Mouse (Mus musculus): ENCODE data around the gene Msantd2. TPM values are rescaled to one million over a fixed set of nuclear protein-coding genes. Genes with fewer than 3 reads are reported as not detected.

The Msantd2 gene
- 7.5 TPM in 2 replicates for polyA plus RNA-seq (2015; fragmentation: Nextera tagmentation; extraction: Ambion mirVana)

DNA sequence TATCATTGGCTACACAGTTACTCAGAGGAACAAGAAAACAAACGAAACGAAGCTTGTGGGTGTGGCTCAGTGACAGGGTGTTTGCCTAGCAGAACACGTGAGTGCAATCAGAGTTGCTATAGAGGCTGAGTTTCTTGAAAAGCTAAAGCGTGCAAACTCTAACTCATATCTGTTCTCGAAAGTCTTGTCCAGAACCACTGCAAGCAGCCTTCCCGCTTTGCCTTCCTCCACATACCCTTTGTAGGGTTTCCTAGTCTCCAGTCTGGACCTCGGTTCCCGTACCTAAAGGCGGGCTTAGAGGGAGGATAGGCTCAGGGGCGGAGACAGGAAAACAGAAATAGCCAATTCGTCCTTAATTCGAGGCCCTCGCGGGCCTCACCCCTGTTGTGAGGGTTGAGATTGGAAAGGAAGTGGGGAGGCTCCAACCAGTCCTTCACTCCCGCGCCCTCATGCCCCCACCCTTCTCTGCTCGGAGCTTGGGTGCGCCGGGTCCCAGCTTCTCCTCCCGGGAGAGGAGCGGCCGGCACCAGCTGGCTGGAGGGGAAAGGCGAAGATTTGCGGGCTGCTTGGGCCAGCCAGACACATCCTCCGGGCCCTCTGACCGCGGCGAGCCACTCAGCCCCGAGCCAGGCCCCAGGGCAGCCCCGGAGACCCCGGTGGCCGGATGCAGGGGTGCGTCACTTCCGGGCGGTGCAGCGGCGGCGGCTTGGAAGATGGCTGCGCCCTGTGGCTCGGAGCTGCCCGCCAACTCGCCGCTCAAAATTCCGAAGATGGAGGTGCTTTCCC, at the start of gene Msantd2:
Msantd2 (plus strand) TSS at position 709 of the 786 bp plus-strand sequence.
- TF ChIP-seq CTCF (IDR thresholded peaks at IDR 0.05; ENCODE audit: low read depth) = no peak
- no peak for TF ChIP-seq EP300 (optimal IDR thresholded peaks at IDR 0.05)
- H3K4me3 ChIP-seq (ENCODE audit: low read depth, low read length) = peak within 1 kb of the TSS; percentile 100
- no peaks in the 10 kb centered on the region for H3K9me3 ChIP-seq (ENCODE audit: control insufficient read depth, low read length)
- H3K27ac ChIP-seq (replicated peaks) = peak within 1 kb of the TSS; percentile 100
- DNase-seq (ENCODE audit: low spot score) = peak; percentile 91
- H3K4me1 ChIP-seq (replicated peaks; ENCODE audit: control insufficient read depth, insufficient read depth) = no peaks in the 10 kb centered on the region
- peak within 1 kb of the TSS; percentile 92 for H3K4me2 ChIP-seq (replicated peaks; ENCODE audit: low read depth)
- H3K36me3 ChIP-seq (ENCODE audit: control insufficient read depth, insufficient read depth, low read length) = no peaks in the 10 kb centered on the region
- H3K27me3 ChIP-seq (ENCODE audit: control insufficient read depth, insufficient read depth, low read length) = no peaks in the 10 kb centered on the region
- ATAC-seq (ENCODE audit: low FRiP score, low TSS enrichment) = peak; percentile 96
- H3K9ac ChIP-seq (ENCODE audit: low read length) = peak within 1 kb of the TSS; percentile 92
- under 1% methylated on average over 37 of the region's 44 CpGs for WGBS

- DNase-seq (ENCODE audit: low spot score) = no peak
- no peaks in the 10 kb centered on the region for H3K4me1 ChIP-seq (replicated peaks; ENCODE audit: control insufficient read depth, insufficient read depth)
- H3K27ac ChIP-seq (replicated peaks) = no peak overlapping the region
- no peak overlapping the region for H3K4me2 ChIP-seq (replicated peaks; ENCODE audit: low read depth)
- no peaks in the 10 kb centered on the region for H3K36me3 ChIP-seq (ENCODE audit: control insufficient read depth, insufficient read depth, low read length)
- H3K9me3 ChIP-seq (ENCODE audit: control insufficient read depth, low read length) = no peaks in the 10 kb centered on the region
- no peak overlapping the region for H3K9ac ChIP-seq (ENCODE audit: low read length)
- no peak for TF ChIP-seq EP300 (optimal IDR thresholded peaks at IDR 0.05)
- TF ChIP-seq CTCF (IDR thresholded peaks at IDR 0.05; ENCODE audit: low read depth) = no peak
- 2% methylated on average over 5 of the region's 5 CpGs for WGBS
- H3K4me3 ChIP-seq (ENCODE audit: low read depth, low read length) = no peak overlapping the region
- ATAC-seq (ENCODE audit: low FRiP score, low TSS enrichment) = no peak
- peaks cover 6% of the 10 kb centered on the region; the same call in 1 of the 2 replicates for H3K27me3 ChIP-seq (ENCODE audit: control insufficient read depth, insufficient read depth, low read length)
Observed at GRCm38 (mm10) chr9:37452401-37452800, 36.7 kb upstream of the Msantd2 start.

DNA sequence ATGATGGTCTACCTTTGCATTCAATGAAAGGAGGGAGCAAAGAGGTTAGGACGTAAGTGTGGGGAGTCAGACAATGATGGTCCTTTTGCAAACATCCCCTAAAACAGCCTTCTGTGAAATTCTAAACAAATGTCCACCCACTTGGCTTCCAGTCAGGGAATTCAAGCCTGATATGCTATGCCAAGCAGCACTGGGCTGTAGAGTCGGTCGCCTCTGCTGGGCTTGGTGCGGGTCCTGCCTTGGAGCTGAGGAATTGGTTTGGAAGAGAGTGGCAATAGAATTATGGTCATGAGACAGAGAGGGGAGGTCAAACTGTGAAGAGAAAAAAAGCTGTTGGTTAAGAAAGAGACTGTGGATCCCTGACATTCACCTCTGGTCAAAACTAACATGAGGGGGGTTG, 35.8 kb upstream of the Msantd2 start:
- TF ChIP-seq CTCF (IDR thresholded peaks at IDR 0.05; ENCODE audit: low read depth) (no peak), EP300 (optimal IDR thresholded peaks at IDR 0.05) (no peak)
- Histone ChIP-seq H3K27me3 (ENCODE audit: control insufficient read depth, insufficient read depth, low read length) (peaks cover 6% of the 10 kb centered on the region; the same call in 1 of the 2 replicates), H3K27ac (replicated peaks) (no peak overlapping the region), H3K4me3 (ENCODE audit: low read depth, low read length) (no peak overlapping the region), H3K4me2 (replicated peaks; ENCODE audit: low read depth) (no peak overlapping the region), H3K36me3 (ENCODE audit: control insufficient read depth, insufficient read depth, low read length) (no peaks in the 10 kb centered on the region), H3K9ac (ENCODE audit: low read length) (no peak overlapping the region), H3K4me1 (replicated peaks; ENCODE audit: control insufficient read depth, insufficient read depth) (no peaks in the 10 kb centered on the region), H3K9me3 (ENCODE audit: control insufficient read depth, low read length) (no peaks in the 10 kb centered on the region)
- ATAC-seq (ENCODE audit: low FRiP score, low TSS enrichment) = no peak
- 38% methylated on average over 4 of the region's 4 CpGs for WGBS
- DNase-seq (ENCODE audit: low spot score) = no peak

GRCm38 (mm10) chr9:37454011-37454492, 35.1 kb upstream of the Msantd2 start:
- TF ChIP-seq CTCF (IDR thresholded peaks at IDR 0.05; ENCODE audit: low read depth) (no peak), EP300 (optimal IDR thresholded peaks at IDR 0.05) (no peak)
- WGBS = 16% methylated on average over 6 of the region's 6 CpGs
- ATAC-seq (ENCODE audit: low FRiP score, low TSS enrichment) = no peak

DNA sequence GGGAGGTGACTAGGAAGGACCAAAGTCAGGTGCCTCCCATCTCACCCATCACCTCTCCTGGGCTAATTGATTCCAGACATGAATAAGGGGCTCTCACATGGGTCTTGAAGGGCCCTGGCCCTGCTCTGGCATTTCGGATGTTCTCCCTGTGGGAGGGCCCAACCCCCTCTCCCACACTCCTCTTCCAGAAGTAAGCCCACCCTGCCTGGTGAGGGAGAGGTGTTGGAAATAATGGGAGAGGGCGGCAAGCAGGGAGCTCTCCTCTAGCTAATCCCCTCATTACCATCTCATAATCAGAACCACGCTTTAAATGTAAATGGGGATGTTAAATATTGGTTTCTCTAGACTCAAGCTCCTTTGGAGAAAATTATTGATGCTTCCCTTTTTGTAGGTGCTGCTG, 34.1 kb upstream of the Msantd2 start:
- Histone ChIP-seq H3K4me3 (ENCODE audit: low read depth, low read length) (no peak overlapping the region), H3K4me1 (replicated peaks; ENCODE audit: control insufficient read depth, insufficient read depth) (peaks cover under 1% of the 10 kb centered on the region; the same call in 1 of the 2 replicates), H3K9ac (ENCODE audit: low read length) (no peak overlapping the region), H3K27ac (replicated peaks) (no peak overlapping the region), H3K27me3 (ENCODE audit: control insufficient read depth, insufficient read depth, low read length) (peaks cover 7% of the 10 kb centered on the region; the same call in 1 of the 2 replicates), H3K9me3 (ENCODE audit: control insufficient read depth, low read length) (no peaks in the 10 kb centered on the region), H3K4me2 (replicated peaks; ENCODE audit: low read depth) (no peak overlapping the region), H3K36me3 (ENCODE audit: control insufficient read depth, insufficient read depth, low read length) (no peaks in the 10 kb centered on the region)
- DNase-seq (ENCODE audit: low spot score) (no peak), ATAC-seq (ENCODE audit: low FRiP score, low TSS enrichment) (no peak)
- TF ChIP-seq CTCF (IDR thresholded peaks at IDR 0.05; ENCODE audit: low read depth) (no peak), EP300 (optimal IDR thresholded peaks at IDR 0.05) (no peak)
- 11% methylated on average over 3 of the region's 3 CpGs for WGBS

More at GRCm38 (mm10) chr9:37454011-37454492, 35.1 kb upstream of the Msantd2 start:
- no peaks in the 10 kb centered on the region for H3K36me3 ChIP-seq (ENCODE audit: control insufficient read depth, insufficient read depth, low read length)
- no peak overlapping the region for H3K4me2 ChIP-seq (replicated peaks; ENCODE audit: low read depth)
- no peak overlapping the region for H3K9ac ChIP-seq (ENCODE audit: low read length)
- peaks cover 6% of the 10 kb centered on the region; the same call in 1 of the 2 replicates for H3K27me3 ChIP-seq (ENCODE audit: control insufficient read depth, insufficient read depth, low read length)
- no peak overlapping the region for H3K27ac ChIP-seq (replicated peaks)
- H3K4me1 ChIP-seq (replicated peaks; ENCODE audit: control insufficient read depth, insufficient read depth) = no peaks in the 10 kb centered on the region
- DNase-seq (ENCODE audit: low spot score) = no peak
- no peaks in the 10 kb centered on the region for H3K9me3 ChIP-seq (ENCODE audit: control insufficient read depth, low read length)
- H3K4me3 ChIP-seq (ENCODE audit: low read depth, low read length) = no peak overlapping the region

- WGBS = 3% methylated on average over 8 of the region's 8 CpGs
- H3K9ac ChIP-seq (ENCODE audit: low read length) = no peak overlapping the region
- 0 out of 2 replicates have a peak overlapping the region, but pooled peaks have one; percentile 22 for H3K4me3 ChIP-seq (ENCODE audit: low read depth, low read length)
- ATAC-seq (ENCODE audit: low FRiP score, low TSS enrichment) = no peak
- H3K27me3 ChIP-seq (ENCODE audit: control insufficient read depth, insufficient read depth, low read length) = peaks cover 16% of the 10 kb centered on the region
- no peak overlapping the region for H3K4me2 ChIP-seq (replicated peaks; ENCODE audit: low read depth)
- DNase-seq (ENCODE audit: low spot score) = no peak
- no peak overlapping the region for H3K27ac ChIP-seq (replicated peaks)
- peaks cover 6% of the 10 kb centered on the region; the same call in 1 of the 2 replicates for H3K4me1 ChIP-seq (replicated peaks; ENCODE audit: control insufficient read depth, insufficient read depth)
- no peaks in the 10 kb centered on the region for H3K36me3 ChIP-seq (ENCODE audit: control insufficient read depth, insufficient read depth, low read length)
- no peak for TF ChIP-seq CTCF (IDR thresholded peaks at IDR 0.05; ENCODE audit: low read depth)
- no peak for TF ChIP-seq EP300 (optimal IDR thresholded peaks at IDR 0.05)
- no peaks in the 10 kb centered on the region for H3K9me3 ChIP-seq (ENCODE audit: control insufficient read depth, low read length)
Observed at GRCm38 (mm10) chr9:37455868-37456267, 33.3 kb upstream of the Msantd2 start.

Data from stomach, postnatal 0 days (tissue).